Mouse (Mus musculus) spleen, adult 12 weeks (tissue): Measurements from ENCODE around the gene Gm42906.

ENCODE experiments used
- DNase-seq: peaks from one replicate; pipeline ENCODE4 v3.0.0; 2022; ENCODE audit warnings: low spot score

The Gm42906 gene

GRCm38 (mm10) chr5:151187336-151187735 lies 240.6 kb downstream of the Gm42906 start:
- no peak for DNase-seq

DNA sequence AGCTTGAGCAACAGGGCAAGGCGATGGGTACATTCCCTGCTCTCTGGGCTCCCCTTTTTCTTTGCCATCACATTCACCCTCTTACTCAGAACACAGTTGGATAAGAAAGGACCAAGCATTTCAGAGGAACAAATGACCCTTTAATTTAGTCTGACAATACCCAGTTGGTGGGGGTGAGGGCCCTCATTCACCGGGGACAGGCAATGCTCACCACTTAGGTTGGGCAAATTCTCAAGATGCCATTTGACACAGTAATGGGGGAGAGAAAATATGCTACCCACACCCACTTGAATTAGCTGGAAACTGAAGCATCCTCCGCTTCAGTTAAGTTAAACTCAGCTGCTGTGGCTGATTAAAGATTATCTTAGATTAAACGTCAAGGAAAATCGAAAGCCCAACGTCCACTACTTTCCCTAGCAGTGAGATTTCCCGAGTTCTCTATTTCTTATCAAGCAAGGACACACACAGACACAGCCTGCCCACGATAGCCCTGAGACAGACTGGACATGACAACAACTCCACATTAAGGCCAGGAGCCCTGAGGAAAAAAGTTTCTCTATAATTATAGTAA lies 242.6 kb downstream of the Gm42906 start:
- no peak for DNase-seq

- no peak for DNase-seq
These were observed 244.2 kb downstream of the Gm42906 start for GRCm38 (mm10) chr5:151183656-151184240.

- DNase-seq = no peak
These were observed 246.7 kb downstream of the Gm42906 start for GRCm38 (mm10) chr5:151181288-151181687.

DNA sequence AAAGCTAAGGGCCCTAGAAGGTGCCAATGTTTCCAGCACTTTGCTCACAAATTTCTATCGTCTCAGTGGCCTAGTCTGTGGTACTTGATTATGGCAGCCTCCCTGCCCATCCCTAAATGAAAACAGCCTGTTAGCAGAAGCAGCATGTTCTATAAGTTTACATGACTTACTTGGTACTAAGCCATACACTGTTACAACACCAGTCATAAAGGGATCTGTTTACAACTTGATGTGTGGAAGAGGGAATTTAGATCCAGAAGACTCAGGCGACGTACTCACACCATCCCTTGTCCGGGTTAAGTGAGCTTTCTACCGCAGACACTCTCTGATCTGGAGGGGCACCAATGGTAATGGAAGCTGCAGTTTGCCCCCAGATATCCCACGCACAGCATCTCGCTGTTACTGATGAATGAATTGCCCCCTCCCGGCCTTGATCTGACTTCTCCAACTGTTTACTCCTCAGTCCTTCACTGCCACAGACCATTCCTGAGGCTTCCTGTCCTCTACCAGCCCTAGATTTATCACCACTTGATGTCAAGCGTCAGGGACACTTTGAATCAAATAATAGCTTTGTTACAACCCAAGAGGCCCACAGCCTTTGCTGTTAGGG lies 247.7 kb downstream of the Gm42906 start:
- DNase-seq = no peak

GRCm38 (mm10) chr5:151177171-151177570 lies 250.8 kb downstream of the Gm42906 start:
- no peak for DNase-seq

DNA sequence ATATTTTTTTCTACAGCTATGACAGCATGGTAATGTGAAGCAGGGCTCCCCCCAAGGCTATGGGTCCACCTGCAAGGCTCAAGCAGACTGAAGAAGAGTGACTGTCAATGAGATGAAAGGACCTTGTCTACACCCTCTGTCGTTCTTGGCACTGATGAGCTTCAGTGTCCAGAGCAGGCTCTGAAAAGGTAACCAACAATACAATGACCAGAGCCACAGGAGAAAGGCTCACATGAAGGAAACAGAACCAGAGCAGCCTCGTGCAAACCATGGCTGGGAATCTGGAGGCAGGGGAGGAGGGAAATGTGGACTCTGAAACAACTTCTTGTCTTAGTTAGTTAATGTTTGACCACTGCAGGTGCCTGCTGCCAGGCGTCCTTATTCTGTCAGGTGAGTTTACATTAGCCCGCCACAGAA lies 252.1 kb downstream of the Gm42906 start:
- no peak for DNase-seq

DNA sequence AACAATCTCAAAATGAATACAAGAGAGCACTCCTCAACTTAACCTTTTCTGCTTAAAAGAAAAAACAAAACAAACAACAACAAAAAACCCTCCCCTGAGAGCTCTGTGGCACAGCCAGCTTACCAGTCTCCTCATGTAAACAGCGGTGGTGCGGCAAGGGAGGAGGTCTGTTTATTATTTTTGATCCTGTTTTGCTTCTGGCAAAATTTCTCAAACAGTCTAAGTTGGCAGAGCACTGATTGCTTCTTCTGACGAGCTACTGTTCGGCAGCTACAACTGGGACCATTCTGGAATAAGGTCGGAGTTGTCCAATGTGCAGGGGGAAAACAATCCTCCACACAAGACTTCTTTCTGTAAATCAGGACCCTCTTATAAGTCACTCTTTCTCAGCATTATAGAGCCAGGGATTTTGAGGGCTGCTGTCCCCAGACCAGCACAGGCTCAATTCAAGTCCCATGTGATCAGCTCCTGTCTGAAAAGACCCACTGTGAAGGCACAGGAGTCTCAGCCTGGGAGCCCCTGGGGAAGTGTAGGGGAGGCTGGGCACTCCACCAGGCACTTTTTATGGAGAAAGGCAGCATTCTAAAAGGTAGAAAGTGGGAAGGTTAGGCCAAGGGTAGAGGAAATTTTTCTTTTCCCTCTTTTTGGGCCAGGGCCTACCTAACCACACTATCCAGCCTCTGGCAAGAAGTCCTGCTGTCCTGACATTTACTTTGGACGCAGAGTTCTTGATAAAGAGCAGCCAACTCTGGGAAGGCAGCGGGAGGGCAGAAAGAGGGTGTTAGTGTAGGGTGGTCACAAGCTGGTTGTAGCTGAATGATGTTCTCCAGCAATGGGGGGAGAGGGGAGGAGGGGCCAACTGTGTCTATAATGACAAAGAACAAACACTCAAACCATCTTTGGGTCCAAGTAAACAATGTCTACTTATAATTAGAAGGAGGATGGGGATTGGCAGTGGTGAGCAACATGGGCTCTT lies 253.2 kb downstream of the Gm42906 start:
- no peak for DNase-seq

DNA sequence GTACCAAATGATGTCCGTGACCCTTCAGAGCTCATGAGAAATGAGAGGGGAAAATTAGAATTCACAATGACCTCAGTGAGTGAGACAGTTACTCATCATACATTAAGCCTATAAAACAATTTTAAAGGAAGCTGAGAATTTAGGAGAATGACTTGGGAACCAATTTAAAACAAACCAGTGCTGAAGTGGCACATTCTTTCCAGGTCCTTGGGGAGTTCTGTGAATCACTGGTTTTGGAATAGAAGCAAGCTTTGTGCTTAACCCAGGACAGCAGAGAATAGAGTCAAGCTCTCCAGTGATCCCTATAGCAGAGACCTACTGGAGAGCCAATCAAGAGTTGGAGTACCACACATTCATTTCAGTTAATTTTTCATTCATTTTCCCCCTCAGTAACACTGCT lies 254.2 kb downstream of the Gm42906 start:
- no peak for DNase-seq

GRCm38 (mm10) chr5:151170168-151170750 lies 257.7 kb downstream of the Gm42906 start:
- no peak for DNase-seq

GRCm38 (mm10) chr5:151168191-151168590 lies 259.8 kb downstream of the Gm42906 start:
- DNase-seq = no peak

DNA sequence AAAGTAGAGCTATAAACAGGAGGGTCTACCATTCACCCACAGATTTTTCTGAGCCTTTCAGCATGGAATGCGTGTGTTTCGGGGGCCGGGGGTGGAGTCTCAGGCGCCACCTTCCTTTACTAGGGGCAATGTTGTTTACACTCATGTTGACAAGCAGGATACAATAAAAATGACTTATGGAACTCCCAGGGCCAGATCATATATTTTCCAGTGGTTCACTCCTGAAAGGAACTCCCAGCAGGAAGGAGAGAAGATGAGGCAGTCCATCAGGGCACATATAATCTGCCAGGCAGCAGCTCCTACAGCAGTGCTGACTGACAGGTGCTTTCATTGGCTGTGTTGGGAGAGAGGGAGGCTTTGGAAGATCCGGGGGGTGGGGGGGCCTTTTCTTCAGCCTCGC lies 260.3 kb downstream of the Gm42906 start:
- DNase-seq = no peak

DNA sequence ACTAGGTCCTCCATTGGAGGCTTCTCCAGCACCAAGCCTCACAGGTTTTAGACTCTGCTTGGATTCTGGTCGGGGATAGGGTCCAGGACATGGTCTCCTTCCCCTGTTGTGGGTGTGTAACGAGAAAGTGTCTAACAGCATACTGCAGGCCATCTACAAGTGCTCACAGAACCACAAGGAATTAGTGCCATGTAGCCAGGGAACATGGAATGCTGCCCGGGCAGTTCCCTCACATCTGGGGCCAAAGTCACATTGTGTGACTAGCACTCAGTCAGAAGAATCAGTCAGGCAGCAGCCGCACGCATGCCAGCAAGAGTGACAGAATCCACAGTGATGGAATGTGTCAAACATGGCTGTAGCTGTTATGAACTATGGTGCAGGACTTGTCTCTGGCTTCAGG lies 261.7 kb downstream of the Gm42906 start:
- no peak for DNase-seq

- no peak for DNase-seq
These were observed 262.5 kb downstream of the Gm42906 start for GRCm38 (mm10) chr5:151165381-151166016.

DNA sequence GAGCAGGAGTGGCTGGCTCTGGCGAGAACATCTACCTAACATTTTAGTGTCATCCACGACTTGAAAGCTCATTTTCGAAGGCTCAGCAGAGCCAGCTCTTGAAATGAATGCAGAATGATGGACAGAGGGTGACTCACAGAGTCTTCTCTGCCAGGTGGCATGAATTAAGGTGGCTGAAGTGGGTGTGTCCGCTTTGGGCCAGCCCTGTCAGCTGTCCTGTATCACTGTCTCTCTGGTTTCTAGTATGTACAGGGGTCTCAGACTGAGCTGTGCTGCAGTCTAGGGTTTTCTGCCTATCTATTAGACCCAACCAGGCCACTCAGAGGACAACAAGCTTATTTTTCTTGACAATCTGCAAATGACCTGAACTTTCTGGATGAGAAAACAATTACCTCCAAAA lies 263.1 kb downstream of the Gm42906 start:
- no peak for DNase-seq

DNA sequence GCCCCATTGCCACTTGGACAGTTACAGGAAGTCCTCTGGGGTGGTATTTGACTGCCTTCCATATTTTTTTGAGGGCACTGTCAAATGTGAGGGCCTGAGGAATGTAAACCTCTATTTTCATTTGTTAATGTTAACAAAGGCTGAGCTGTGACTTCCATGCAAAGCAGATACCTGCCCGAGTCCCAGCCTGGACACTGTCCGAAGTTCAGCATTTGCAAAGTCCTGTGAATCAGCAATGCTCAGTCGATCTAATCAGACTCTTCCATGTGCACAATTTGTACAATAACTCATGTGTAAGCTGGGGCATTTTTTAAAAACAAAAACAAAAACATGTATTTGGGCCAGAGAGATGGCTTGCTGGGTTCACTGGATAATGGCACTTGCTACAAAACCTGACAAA lies 265.3 kb downstream of the Gm42906 start:
- DNase-seq = no peak

DNA sequence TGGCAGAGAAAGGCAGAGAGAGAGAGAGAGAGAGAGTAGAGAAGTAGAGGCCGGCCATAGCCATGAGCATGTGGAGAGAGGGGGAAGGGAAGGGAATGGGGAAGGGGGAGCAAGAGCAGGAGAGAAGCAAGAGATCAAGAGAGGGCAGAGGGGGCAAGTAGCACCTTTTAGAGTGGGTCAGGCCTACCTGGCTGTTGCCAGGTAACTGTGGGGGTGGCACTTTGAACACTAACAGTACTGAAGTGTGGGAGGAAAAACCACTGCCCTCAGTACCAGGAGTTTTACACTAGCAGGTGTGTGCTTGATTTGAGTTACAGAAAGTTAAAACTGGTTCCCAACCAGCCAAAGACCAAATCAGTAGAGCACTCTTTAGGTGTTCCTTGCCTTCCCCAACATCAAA lies 272.7 kb downstream of the Gm42906 start:
- no peak for DNase-seq

DNA sequence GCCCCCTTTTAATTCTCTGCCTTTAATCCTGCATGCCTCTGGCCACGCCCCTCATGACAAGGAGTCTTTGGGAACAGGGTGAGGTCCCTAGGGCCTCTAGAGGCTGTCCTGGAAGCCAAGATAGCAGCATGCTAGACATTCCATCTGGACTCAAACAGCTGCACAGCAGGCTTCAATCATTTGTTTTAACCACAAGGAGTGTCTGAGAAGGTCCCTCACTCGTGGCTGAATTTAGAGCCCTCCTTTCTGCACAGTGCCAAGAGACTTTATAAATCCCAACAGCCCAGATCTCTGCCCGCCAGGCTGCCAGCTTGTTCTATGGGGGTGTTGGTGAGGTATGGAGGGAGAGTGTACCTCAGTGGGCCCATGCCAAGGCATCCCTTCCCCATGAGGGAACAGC lies 273.2 kb downstream of the Gm42906 start:
- DNase-seq = no peak

GRCm38 (mm10) chr5:151154030-151154429 lies 273.9 kb downstream of the Gm42906 start:
- no peak for DNase-seq

DNA sequence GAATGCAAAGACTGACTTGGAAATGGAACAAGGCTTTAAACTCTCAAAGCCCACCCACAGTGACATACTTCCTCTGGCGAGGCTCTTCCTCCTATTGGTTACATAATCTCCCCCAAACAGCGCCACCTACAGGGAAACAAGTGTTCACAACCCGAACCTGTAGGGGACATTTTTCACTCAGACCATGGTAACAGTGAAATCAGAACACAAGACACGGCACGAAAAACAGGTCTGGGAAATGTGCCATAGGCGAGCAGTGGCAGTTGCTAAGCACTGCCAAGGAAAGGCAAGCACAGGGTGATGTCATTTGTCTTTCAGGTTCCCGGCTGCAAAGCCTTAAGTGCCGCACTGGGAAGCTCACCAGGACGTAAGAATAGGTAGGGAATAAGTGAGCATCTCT lies 276.4 kb downstream of the Gm42906 start:
- DNase-seq = no peak

GRCm38 (mm10) chr5:151149509-151149908 lies 278.5 kb downstream of the Gm42906 start:
- DNase-seq = no peak

DNA sequence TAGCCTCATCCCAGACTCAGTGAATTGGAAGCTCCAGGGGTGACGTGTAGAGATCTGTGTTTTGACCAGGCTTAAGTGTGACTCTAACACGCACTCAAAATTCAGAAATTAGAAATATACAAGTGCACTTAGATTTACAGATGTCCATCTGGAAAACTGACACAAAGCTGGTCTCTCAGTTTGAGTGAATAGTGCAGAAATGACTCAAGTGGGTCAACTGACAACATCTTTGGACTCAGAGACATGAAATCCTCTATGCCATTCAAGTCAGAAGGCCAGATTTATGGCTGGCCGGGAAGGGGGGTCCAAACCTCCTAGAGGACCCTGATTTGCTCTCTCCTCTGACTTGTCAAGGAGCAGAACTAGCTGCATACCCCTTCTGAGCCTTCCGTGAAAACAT lies 279.9 kb downstream of the Gm42906 start:
- no peak for DNase-seq
